Mouse (Mus musculus): ENCODE data around the gene Mob2. TPM values are rescaled to one million over a fixed set of nuclear protein-coding genes. Genes with fewer than 3 reads are reported as not detected.
A peak's percentile ranks its signal among the peaks of the same experiment; 100 is the strongest.

The Mob2 gene
- total and polyA plus RNA-seq, 3 experiments, result 22.4 to 30.5 (median 27.3) TPM

DNA sequence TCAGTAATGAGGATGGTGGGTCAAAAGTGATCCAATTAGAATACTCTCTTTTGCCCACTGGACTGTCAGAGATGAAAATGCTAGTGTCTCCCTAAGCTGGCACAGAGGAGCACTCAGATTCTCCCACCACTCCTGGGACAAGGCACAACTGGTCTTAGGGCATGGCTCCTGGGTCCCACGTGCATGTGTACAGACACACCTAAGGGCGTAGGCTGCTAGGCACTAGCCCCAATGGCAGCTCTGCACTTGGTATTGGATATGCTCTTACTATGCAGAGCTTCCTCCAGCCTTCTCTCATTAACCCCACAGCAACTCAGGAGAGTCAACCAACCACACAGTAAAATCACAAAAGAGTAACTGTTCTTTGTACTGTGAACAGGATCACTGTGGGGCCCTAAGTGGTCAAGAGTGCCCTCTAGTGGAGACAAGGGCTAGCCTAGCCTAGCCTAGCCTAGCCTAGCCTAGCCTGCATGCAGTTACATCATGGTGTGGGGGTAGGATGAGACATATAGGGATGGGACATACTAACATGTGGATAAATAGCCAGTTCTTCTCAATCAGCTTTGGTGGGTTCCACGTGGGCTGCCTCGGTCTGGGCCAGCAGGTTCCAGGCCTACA lies 23.2 kb downstream of the Mob2 start:
- Histone ChIP-seq H3K9me3 (replicated peaks; ENCODE audit: low read length) (no peaks in the 10 kb centered on the region), H3K4me3 (replicated peaks in 1 of 3; ENCODE audit: low read depth in 2 of 3, low read length in 2 of 3, poor library complexity in 1 of 3) (no peak overlapping the region), H3K4me1 (ENCODE audit: control insufficient read depth in 1 of 2, insufficient read depth in 2 of 2) (peaks cover 0 to 10% of the 10 kb centered on the region in 2 experiments; a peak in 1 of 4 replicates), H3K36me3 (replicated peaks in 1 of 2; ENCODE audit: control insufficient read depth in 1 of 2, insufficient read depth in 1 of 2, low read length in 1 of 2) (peaks cover 0 to 59% of the 10 kb centered on the region in 2 experiments), H3K27me3 (replicated peaks) (no peaks in the 10 kb centered on the region), H3K9ac (ENCODE audit: insufficient read depth, low read depth) (no peak overlapping the region), H3K4me2 (ENCODE audit: insufficient read depth, low read depth, poor library complexity, severe bottlenecking) (no peak overlapping the region), H3K79me2 (replicated peaks; ENCODE audit: control insufficient read depth, extremely low read depth, insufficient read depth, poor library complexity, severe bottlenecking) (no peaks in the 10 kb centered on the region; the same call in 1 of the 2 replicates), H3K27ac (ENCODE audit: insufficient read depth, low read depth) (no peak overlapping the region)
- TF ChIP-seq NELFE (IDR thresholded peaks at IDR 0.05; ENCODE audit: low read depth, low read length) (0 out of 2 replicates have a peak, but pooled peaks have one; percentile 14), SMC3 (IDR thresholded peaks at IDR 0.05; ENCODE audit: low read depth, low read length) (peak; percentile 44), IRF4 (IDR thresholded peaks at IDR 0.05; ENCODE audit: low read depth, low read length) (no peak), RAD21 (IDR thresholded peaks at IDR 0.05; ENCODE audit: low read depth, low read length) (peak; percentile 51), CTCF (conservative IDR thresholded peaks at IDR 0.05 in 1 of 2, IDR thresholded peaks at IDR 0.05 in 1 of 2; ENCODE audit: low read depth in 2 of 2, low read length in 2 of 2) (peak; percentile 77 to 81)
- peak; percentile 55 for DNase-seq (ENCODE audit: extremely low read depth)
- in situ Hi-C loops (cut with MboI; ENCODE audit: low pct_ligation_motif_present, low pct_unique_long_range_greater_than_20kb, low sequenced_read_pairs), result no loop called here
- dilution Hi-C loops (cut with MboI; ENCODE audit: extremely low pct_ligation_motif_present, extremely low pct_unique_long_range_greater_than_20kb, low sequenced_read_pairs), result no loop called here

DNA sequence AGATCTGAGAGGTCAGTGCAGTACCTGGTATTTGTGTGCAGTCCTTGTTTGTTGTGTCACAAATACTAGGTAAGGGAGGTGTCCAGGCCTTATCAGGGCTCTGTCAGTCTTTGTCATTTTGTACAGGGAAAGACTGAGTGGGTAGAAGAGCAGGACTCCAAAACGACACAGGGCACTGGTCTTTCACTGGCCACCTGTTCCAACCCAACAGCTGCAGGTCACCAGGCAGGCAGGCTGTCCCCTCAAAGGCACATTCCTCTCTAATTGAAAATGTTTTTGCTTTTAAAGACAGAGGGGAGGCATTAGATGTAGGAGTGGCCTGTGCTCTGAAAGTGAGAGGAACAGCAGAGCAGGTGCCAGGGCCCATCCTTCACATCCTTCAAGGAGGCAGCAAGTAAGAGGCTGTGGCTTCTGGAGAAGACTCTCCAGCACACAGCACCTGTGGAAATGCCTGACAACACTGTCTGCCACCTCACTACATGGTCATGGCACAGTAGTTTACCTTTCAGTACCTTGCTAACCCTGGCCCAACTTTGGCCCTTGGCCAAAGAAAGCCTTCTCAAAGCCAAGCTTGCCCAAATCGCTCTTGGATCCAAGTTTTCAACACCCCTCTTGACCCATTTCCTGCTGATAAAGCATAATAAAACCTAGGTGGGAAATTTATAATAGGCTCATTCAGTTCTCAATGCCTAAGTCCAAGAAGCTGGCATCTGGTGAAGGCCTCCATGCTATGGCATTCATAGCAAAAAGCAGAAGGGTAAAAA lies 25.6 kb downstream of the Mob2 start:
- DNase-seq (ENCODE audit: extremely low read depth), result no peak
- no peaks in the 10 kb centered on the region; the same call in 1 of the 2 replicates for H3K79me2 ChIP-seq (replicated peaks; ENCODE audit: control insufficient read depth, extremely low read depth, insufficient read depth, poor library complexity, severe bottlenecking)
- dilution Hi-C loops (cut with MboI; ENCODE audit: extremely low pct_ligation_motif_present, extremely low pct_unique_long_range_greater_than_20kb, low sequenced_read_pairs), result no loop called here
- H3K9ac ChIP-seq (ENCODE audit: insufficient read depth, low read depth), result no peak overlapping the region
- H3K36me3 ChIP-seq (replicated peaks in 1 of 2; ENCODE audit: control insufficient read depth in 1 of 2, insufficient read depth in 1 of 2, low read length in 1 of 2), result peaks cover 0 to 56% of the 10 kb centered on the region in 2 experiments
- no peak overlapping the region for H3K4me3 ChIP-seq (replicated peaks in 1 of 3; ENCODE audit: low read depth in 2 of 3, low read length in 2 of 3, poor library complexity in 1 of 3)
- TF ChIP-seq MXI1 (IDR thresholded peaks at IDR 0.05; ENCODE audit: low read depth, low read length) (no peak), POLR2AphosphoS2 (IDR thresholded peaks at IDR 0.05; ENCODE audit: low read depth, low read length) (no peak), ZNF384 (IDR thresholded peaks at IDR 0.05; ENCODE audit: low read depth, low read length) (no peak), BHLHE40 (IDR thresholded peaks at IDR 0.05; ENCODE audit: low read depth, low read length) (no peak), ELF1 (IDR thresholded peaks at IDR 0.05; ENCODE audit: low read depth, low read length) (no peak), MEF2A (IDR thresholded peaks at IDR 0.05; ENCODE audit: borderline replicate concordance, low read depth, low read length) (no peak), HCFC1 (IDR thresholded peaks at IDR 0.05; ENCODE audit: low read depth, low read length) (no peak), USF2 (conservative IDR thresholded peaks at IDR 0.05; ENCODE audit: low read depth, low read length) (no peak), TCF12 (IDR thresholded peaks at IDR 0.05; ENCODE audit: low read depth, low read length) (no peak), JUND (conservative IDR thresholded peaks at IDR 0.05; ENCODE audit: low read depth, low read length) (no peak), GABPA (IDR thresholded peaks at IDR 0.05; ENCODE audit: insufficient replicate concordance, low read depth, low read length) (no peak), CHD2 (IDR thresholded peaks at IDR 0.05; ENCODE audit: low read length) (no peak), E2F4 (IDR thresholded peaks at IDR 0.05; ENCODE audit: insufficient replicate concordance, low read depth, low read length) (no peak), NELFE (IDR thresholded peaks at IDR 0.05; ENCODE audit: low read depth, low read length) (no peak), PAX5 (IDR thresholded peaks at IDR 0.05; ENCODE audit: low read length) (no peak), CTCF (conservative IDR thresholded peaks at IDR 0.05 in 1 of 2, IDR thresholded peaks at IDR 0.05 in 1 of 2; ENCODE audit: low read depth in 2 of 2, low read length in 2 of 2) (no peak), SMC3 (IDR thresholded peaks at IDR 0.05; ENCODE audit: low read depth, low read length) (no peak), ETS1 (conservative IDR thresholded peaks at IDR 0.05; ENCODE audit: low read depth, low read length) (no peak), MAZ (IDR thresholded peaks at IDR 0.05; ENCODE audit: low read depth, low read length) (no peak)
- peaks cover 0 to 10% of the 10 kb centered on the region in 2 experiments; a peak in 1 of 4 replicates for H3K4me1 ChIP-seq (ENCODE audit: control insufficient read depth in 1 of 2, insufficient read depth in 2 of 2)
- no peak overlapping the region for H3K27ac ChIP-seq (ENCODE audit: insufficient read depth, low read depth)
- no peaks in the 10 kb centered on the region for H3K27me3 ChIP-seq (replicated peaks)
- in situ Hi-C loops (cut with MboI; ENCODE audit: low pct_ligation_motif_present, low pct_unique_long_range_greater_than_20kb, low sequenced_read_pairs), result no loop called here
- H3K4me2 ChIP-seq (ENCODE audit: insufficient read depth, low read depth, poor library complexity, severe bottlenecking), result no peak overlapping the region
- H3K9me3 ChIP-seq (replicated peaks; ENCODE audit: low read length), result no peaks in the 10 kb centered on the region
